Mouse (Mus musculus) heart, adult 11 months (tissue): ENCODE measurements around the gene Slc35a2.

Experiments used
- DNase-seq: peaks from one replicate; pipeline ENCODE4 v3.0.0; 2022

Slc35a2 gene

GRCm38 (mm10) chrX:7883841-7884567, at the start of gene Slc35a2:
Gene Slc35a2 (plus strand): TSS chrX:7884028.
- DNase-seq = peak; percentile 100

- no peak for DNase-seq
These were observed 46.7 kb upstream of the Slc35a2 start for GRCm38 (mm10) chrX:7837146-7837545.

- no peak for DNase-seq
These were observed 43.0 kb upstream of the Slc35a2 start for GRCm38 (mm10) chrX:7840842-7841162.

- DNase-seq = peak; percentile 100
These were observed 42.4 kb upstream of the Slc35a2 start, which contains the start of gene Otud5 for GRCm38 (mm10) chrX:7841163-7842162. Gene Otud5 (plus strand): TSS chrX:7841364.

- DNase-seq = peak; percentile 92
These were observed 41.5 kb upstream of the Slc35a2 start for GRCm38 (mm10) chrX:7842318-7842717.

GRCm38 (mm10) chrX:7847845-7848244, 36.0 kb upstream of the Slc35a2 start:
- DNase-seq = no peak

- no peak for DNase-seq
These were observed 29.2 kb upstream of the Slc35a2 start for GRCm38 (mm10) chrX:7854578-7854977.

- DNase-seq = no peak
These were observed 24.6 kb upstream of the Slc35a2 start for GRCm38 (mm10) chrX:7859191-7859753.

- no peak for DNase-seq
These were observed 20.6 kb upstream of the Slc35a2 start for GRCm38 (mm10) chrX:7863181-7863580.

- DNase-seq = no peak
These were observed 19.3 kb upstream of the Slc35a2 start for GRCm38 (mm10) chrX:7864551-7864950.

GRCm38 (mm10) chrX:7865343-7865742, 18.5 kb upstream of the Slc35a2 start:
- no peak for DNase-seq

GRCm38 (mm10) chrX:7865786-7866185, 18.0 kb upstream of the Slc35a2 start:
- DNase-seq = no peak

- no peak for DNase-seq
These were observed 16.7 kb upstream of the Slc35a2 start for GRCm38 (mm10) chrX:7867141-7867540.

GRCm38 (mm10) chrX:7868506-7868905, 15.3 kb upstream of the Slc35a2 start:
- DNase-seq = no peak

GRCm38 (mm10) chrX:7869826-7870225, 14.0 kb upstream of the Slc35a2 start:
- no peak for DNase-seq

- peak; percentile 98 for DNase-seq
These were observed 5.8 kb upstream of the Slc35a2 start, which contains the start of gene Pim2 for GRCm38 (mm10) chrX:7878007-7878419. Gene Pim2 (plus strand): TSS chrX:7878262.

- DNase-seq = peak; percentile 93
These were observed 5.3 kb upstream of the Slc35a2 start for GRCm38 (mm10) chrX:7878495-7878894.

GRCm38 (mm10) chrX:7879819-7880218, 4.0 kb upstream of the Slc35a2 start:
- peak; percentile 98 for DNase-seq

- no peak for DNase-seq
These were observed 14.4 kb downstream of the Slc35a2 start for GRCm38 (mm10) chrX:7898211-7898610.

- peak; percentile 99 for DNase-seq
These were observed 15.3 kb downstream of the Slc35a2 start, which contains the start of the genes Pqbp1 and Timm17b for GRCm38 (mm10) chrX:7898880-7899874. Gene Pqbp1 (minus strand): TSS chrX:7899269. Gene Timm17b (plus strand): TSS chrX:7899357.

GRCm38 (mm10) chrX:7904441-7904840, 20.6 kb downstream of the Slc35a2 start:
- DNase-seq = no peak

- no peak for DNase-seq
These were observed 23.9 kb downstream of the Slc35a2 start, which contains the start of gene Gm10491 for GRCm38 (mm10) chrX:7907735-7908134. Gene Gm10491 (minus strand): TSS chrX:7907835.
